Mouse (Mus musculus): ENCODE measurements around the gene Rfng. TPM values are rescaled to one million over a fixed set of nuclear protein-coding genes. Genes with fewer than 3 reads are reported as not detected.
A peak's percentile ranks its signal among the peaks of the same experiment; 100 is the strongest.

Rfng gene
- total and polyA plus RNA-seq, 3 experiments, result 12.7 to 40.7 TPM; not detected in 1

DNA sequence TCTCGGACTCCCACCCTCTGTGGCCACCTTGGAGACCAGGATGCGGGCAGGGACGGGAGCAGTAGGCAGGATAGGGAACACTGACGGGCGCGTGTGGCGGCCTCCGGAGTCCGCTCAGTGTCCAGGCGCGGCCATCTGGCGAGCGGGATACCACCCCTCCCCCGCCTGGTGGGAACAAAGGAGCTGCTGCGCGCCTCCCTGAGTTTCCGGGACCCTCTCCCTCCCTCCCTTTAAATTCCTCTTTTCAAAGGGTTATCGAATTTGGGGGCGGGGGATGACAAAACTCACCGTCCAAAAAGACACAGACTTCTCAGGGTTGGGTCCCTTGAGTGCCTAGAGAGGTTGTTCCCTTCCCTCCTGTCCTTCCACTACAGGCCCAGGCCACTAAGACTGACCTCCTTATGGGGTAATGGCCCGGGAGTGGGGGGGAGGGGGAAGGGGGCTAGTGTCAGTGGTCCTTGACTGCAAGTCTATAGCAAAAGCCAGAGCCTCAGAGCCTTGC lies 40.8 kb upstream of the Rfng start (continued):
- TF ChIP-seq SMC3 (IDR thresholded peaks at IDR 0.05; ENCODE audit: low read depth, low read length), result no peak
- TF ChIP-seq ZNF384 (IDR thresholded peaks at IDR 0.05; ENCODE audit: low read depth, low read length), result no peak

DNA sequence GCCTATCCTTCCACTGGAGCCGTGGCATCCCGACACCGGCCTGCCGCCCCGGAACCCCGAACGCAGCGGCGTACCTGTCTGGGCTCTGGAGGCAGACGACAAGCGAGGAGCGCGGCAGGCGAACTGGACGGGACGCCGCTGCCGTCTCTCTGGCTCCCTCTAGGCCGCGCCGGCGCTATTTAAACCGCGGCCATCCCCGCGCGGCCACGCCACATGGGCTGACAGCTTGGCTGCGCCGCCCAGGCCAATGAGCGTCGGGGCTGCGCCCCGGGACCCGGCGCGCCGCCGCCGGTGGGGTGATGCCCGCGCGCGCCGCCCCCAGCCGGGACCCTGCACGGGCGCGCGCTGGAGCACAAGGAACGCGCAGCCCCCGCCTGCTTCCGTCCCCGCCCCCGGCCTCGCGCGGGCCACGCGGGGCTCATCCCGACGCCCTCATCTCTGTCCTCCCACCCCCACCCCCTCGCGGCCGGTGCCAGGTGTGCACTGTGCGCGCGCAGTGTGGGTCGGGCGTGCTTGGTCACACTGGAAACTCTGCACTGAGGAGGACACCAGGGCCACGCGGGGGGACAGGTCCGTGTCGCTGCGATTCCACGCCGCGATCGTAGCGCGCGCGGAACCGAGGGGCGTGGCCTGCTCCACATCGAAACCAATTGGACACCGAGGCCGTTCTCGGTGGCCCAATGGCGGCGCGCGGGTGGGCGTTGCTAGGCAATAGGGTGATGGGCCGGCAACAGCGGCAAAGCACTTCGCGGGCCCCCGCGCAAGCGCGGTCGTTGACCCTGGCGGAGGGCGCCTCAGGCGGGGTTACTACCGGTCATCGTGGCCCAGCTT lies 40.2 kb upstream of the Rfng start, which contains the start of gene Fasn:
Gene Fasn, minus strand, starts transcription at position 592 of the 831 bp plus-strand sequence.
- peak; percentile 99 for DNase-seq (ENCODE audit: low read depth, low spot score)
- Histone ChIP-seq H3K4me3 (ENCODE audit: control insufficient read depth in 1 of 2, insufficient read depth in 1 of 2, low read depth in 2 of 2, low read length in 2 of 2) (peak within 1 kb of the TSS; percentile 77 to 94), H3K9ac (ENCODE audit: control insufficient read depth, low read depth, low read length, poor library complexity, severe bottlenecking) (peak within 1 kb of the TSS; percentile 89), H3K27ac (ENCODE audit: control insufficient read depth, low read depth, low read length) (peak within 1 kb of the TSS; percentile 74), H3K27me3 (ENCODE audit: control insufficient read depth in 1 of 2, insufficient read depth in 2 of 2, low read length in 2 of 2) (no peaks in the 10 kb centered on the region), H3K4me1 (ENCODE audit: control insufficient read depth in 1 of 2, insufficient read depth in 2 of 2, low read length in 2 of 2) (peaks cover 0 to 20% of the 10 kb centered on the region in 2 experiments; a peak in 3 of 4 replicates), H3K9me3 (replicated peaks; ENCODE audit: insufficient read depth, low read length) (no peaks in the 10 kb centered on the region), H3K36me3 (ENCODE audit: control insufficient read depth in 1 of 2, insufficient read depth in 2 of 2, low read length in 2 of 2) (peaks cover 2 to 12% of the 10 kb centered on the region in 2 experiments; a peak in 3 of 4 replicates), H3K79me2 (ENCODE audit: control insufficient read depth, insufficient read depth, low read length, poor library complexity) (peaks cover 44% of the 10 kb centered on the region)
- no peak for TF ChIP-seq SMC3 (IDR thresholded peaks at IDR 0.05; ENCODE audit: low read depth, low read length)
- no peak for TF ChIP-seq MYB (IDR thresholded peaks at IDR 0.05; ENCODE audit: low read depth, low read length)
- TF ChIP-seq SIN3A (IDR thresholded peaks at IDR 0.05; ENCODE audit: low read length), result peak; percentile 65
- TF ChIP-seq ZNF384 (IDR thresholded peaks at IDR 0.05; ENCODE audit: low read depth, low read length), result no peak
- peak; percentile 66 for TF ChIP-seq HCFC1 (IDR thresholded peaks at IDR 0.05; ENCODE audit: low read depth, low read length)
- no peak for TF ChIP-seq USF1 (IDR thresholded peaks at IDR 0.05; ENCODE audit: low read depth, low read length)
- no peak; the same call in 1 of the 2 replicates for TF ChIP-seq KAT2A (conservative IDR thresholded peaks at IDR 0.05; ENCODE audit: low read depth, low read length)
- TF ChIP-seq MAZ (IDR thresholded peaks at IDR 0.05; ENCODE audit: low read depth, low read length), result peak; percentile 85
- no peak for TF ChIP-seq USF2 (IDR thresholded peaks at IDR 0.05; ENCODE audit: borderline replicate concordance in 1 of 2, insufficient read depth in 1 of 2, low read depth in 1 of 2, low read length in 2 of 2)
- TF ChIP-seq MYC (IDR thresholded peaks at IDR 0.05; ENCODE audit: low read depth, low read length), result peak; percentile 87
- TF ChIP-seq UBTF (IDR thresholded peaks at IDR 0.05; ENCODE audit: borderline replicate concordance, insufficient read depth, low read depth, low read length), result 0 out of 2 replicates have a peak, but pooled peaks have one; percentile 48
- TF ChIP-seq POLR2AphosphoS2 (IDR thresholded peaks at IDR 0.05; ENCODE audit: low read length), result peak; percentile 83
- TF ChIP-seq MAFK (IDR thresholded peaks at IDR 0.05; ENCODE audit: borderline replicate concordance, low read depth, low read length), result no peak
- no peak for TF ChIP-seq MEF2A (IDR thresholded peaks at IDR 0.05; ENCODE audit: extremely low read depth, insufficient replicate concordance, low read depth, low read length, poor library complexity, severe bottlenecking)
- no peak for TF ChIP-seq GATA1 (IDR thresholded peaks at IDR 0.05; ENCODE audit: low read depth, low read length)
- no peak for TF ChIP-seq RCOR1 (IDR thresholded peaks at IDR 0.05; ENCODE audit: low read depth, low read length)
- peak; percentile 96 for TF ChIP-seq TBP (IDR thresholded peaks at IDR 0.05; ENCODE audit: low read depth, low read length)
- peak; percentile 53; the same call in 1 of the 2 replicates for TF ChIP-seq E2F4 (IDR thresholded peaks at IDR 0.05; ENCODE audit: borderline replicate concordance, low read depth, low read length)
- no peak for TF ChIP-seq TAL1 (IDR thresholded peaks at IDR 0.05; ENCODE audit: low read length)
- TF ChIP-seq TCF12 (IDR thresholded peaks at IDR 0.05; ENCODE audit: low read depth, low read length), result peak; percentile 80; the same call in 1 of the 2 replicates
- TF ChIP-seq NELFE (IDR thresholded peaks at IDR 0.05; ENCODE audit: low read depth, low read length), result peak; percentile 98
- peak; percentile 96 to 99 for TF ChIP-seq POLR2A (IDR thresholded peaks at IDR 0.05; ENCODE audit: control insufficient read depth in 1 of 2, insufficient read depth in 1 of 2, low read depth in 1 of 2, low read length in 2 of 2, poor library complexity in 1 of 2)
- TF ChIP-seq ZC3H11A (IDR thresholded peaks at IDR 0.05; ENCODE audit: low read depth, low read length), result no peak
- TF ChIP-seq RAD21 (IDR thresholded peaks at IDR 0.05; ENCODE audit: low read depth, low read length), result no peak
- TF ChIP-seq BHLHE40 (IDR thresholded peaks at IDR 0.05; ENCODE audit: borderline replicate concordance, low read depth, low read length), result no peak
- TF ChIP-seq ETS1 (IDR thresholded peaks at IDR 0.05; ENCODE audit: low read depth, low read length), result peak; percentile 48; the same call in 1 of the 2 replicates
- peak; percentile 97; the same call in 1 of the 2 replicates for TF ChIP-seq POLR2AphosphoS5 (IDR thresholded peaks at IDR 0.05; ENCODE audit: borderline replicate concordance, low read depth, low read length)
- peak; percentile 99 for TF ChIP-seq ZMIZ1 (IDR thresholded peaks at IDR 0.05; ENCODE audit: low read depth, low read length)
- peak; percentile 86 for TF ChIP-seq NRF1 (IDR thresholded peaks at IDR 0.05; ENCODE audit: insufficient read depth, low read depth, low read length, poor library complexity, severe bottlenecking)
- TF ChIP-seq ZKSCAN1 (IDR thresholded peaks at IDR 0.05; ENCODE audit: low read depth, low read length), result no peak
- no peak for TF ChIP-seq CHD1 (IDR thresholded peaks at IDR 0.05; ENCODE audit: low read depth, low read length)
- no peak for TF ChIP-seq JUND (IDR thresholded peaks at IDR 0.05; ENCODE audit: low read depth, low read length)
